Mouse (Mus musculus) ES-E14 (cell line): ENCODE measurements around the gene Hes6.

Experiments used
- CHD2 ChIP-seq: IDR thresholded peaks from 2 replicates; pipeline ENCODE4 v1.6.1; 2014; ENCODE audit warnings: mild to moderate bottlenecking, low read depth, low read length, inconsistent platforms
- HCFC1 ChIP-seq: IDR thresholded peaks from 2 replicates; pipeline ENCODE4 v1.6.1; 2012; ENCODE audit warnings: low read length, inconsistent platforms, borderline replicate concordance; ENCODE audit not compliant: insufficient read depth
- MAFK ChIP-seq: IDR thresholded peaks from 2 replicates; pipeline ENCODE4 v1.6.1; 2014; ENCODE audit warnings: mild to moderate bottlenecking, low read depth, low read length, inconsistent platforms; ENCODE audit not compliant: insufficient read depth
- ZC3H11A ChIP-seq: IDR thresholded peaks from 2 replicates; pipeline ENCODE4 v1.6.1; 2012; ENCODE audit warnings: low read depth, mild to moderate bottlenecking, inconsistent platforms, low read length, borderline replicate concordance
- ZNF384 ChIP-seq: IDR thresholded peaks from 2 replicates; pipeline ENCODE4 v1.6.1; 2012; ENCODE audit warnings: low read depth, low read length, inconsistent platforms

DNA sequence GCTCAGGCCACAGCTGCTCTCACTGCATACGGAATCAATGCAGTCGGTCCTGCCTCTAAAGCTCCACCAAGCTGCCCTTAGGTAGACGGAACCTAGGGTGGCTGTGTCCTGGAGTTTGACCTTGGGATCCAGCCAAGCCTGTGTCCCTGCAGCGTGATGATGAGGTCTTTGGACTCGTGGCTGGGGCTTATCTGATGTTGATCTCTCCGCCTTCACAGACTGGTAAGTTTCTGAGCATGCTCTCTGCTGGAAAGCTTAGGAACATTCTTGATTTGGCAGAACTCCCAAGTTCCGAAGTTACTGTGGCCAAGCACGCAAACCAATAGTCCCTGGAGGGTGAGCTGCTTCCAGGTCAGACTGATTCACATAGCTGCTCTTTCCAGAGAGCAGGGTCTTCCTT is 32.2 kb upstream of the Hes6 start:
- no peak for TF ChIP-seq ZC3H11A
- TF ChIP-seq HCFC1 = no peak
- TF ChIP-seq ZNF384 = no peak
- TF ChIP-seq CHD2 = no peak
- no peak for TF ChIP-seq MAFK
